Mouse (Mus musculus) bone marrow, adult 2 months (tissue): Measurements from ENCODE around the gene Il17ra.

Experiments used
- CTCF ChIP-seq: fragments of 200-500 bp; IDR thresholded peaks from 2 replicates; pipeline ENCODE4 v1.5.1; 2011; ENCODE audit warnings: low read length, control low read depth; ENCODE audit not compliant: control insufficient read depth, insufficient read depth
- POLR2A ChIP-seq: fragments of 200-500 bp; IDR thresholded peaks from 2 replicates; pipeline ENCODE4 v1.6.1; 2011; ENCODE audit warnings: low read depth, mild to moderate bottlenecking, control low read depth, low read length, borderline replicate concordance; ENCODE audit not compliant: control insufficient read depth

DNA sequence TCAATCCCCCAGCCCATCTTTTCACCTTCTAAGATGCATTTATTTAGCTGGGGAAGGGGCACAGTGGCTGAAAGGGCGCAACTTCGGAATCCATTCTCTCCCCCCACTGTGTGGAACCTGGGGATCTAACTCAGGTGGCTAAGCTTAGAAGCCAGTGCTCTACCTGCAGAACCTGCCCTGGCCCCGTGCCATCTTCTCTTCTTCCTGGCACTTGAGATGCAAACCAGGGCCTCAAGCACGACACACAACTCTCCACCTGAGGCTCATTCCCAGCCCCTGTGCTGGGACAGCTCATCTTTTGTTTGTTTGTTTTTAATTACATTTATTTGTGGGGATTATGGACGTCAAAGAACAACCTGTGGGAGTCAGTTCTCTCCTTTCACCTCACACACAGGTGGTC lies 56.6 kb downstream of the Il17ra start:
- TF ChIP-seq POLR2A = no peak
- no peak for TF ChIP-seq CTCF
